ENCODE assay signal across 10 mouse cellular contexts in genomic region chr10:20178807-20179605, GRCm38 (mm10). TPM values are rescaled to one million over a fixed set of nuclear protein-coding genes. Genes with fewer than 3 reads are reported as not detected.
DNase-seq lines count a peak whose midpoint lies in the region; ATAC-seq and TF ChIP-seq lines count a peak whose summit lies in the region.
"Had no signal": no experiment of that assay in that cellular context is flagged by ENCODE, and none has a peak within 500 bp of the region (broad histone marks: within the 10 kb centered on the region; RNA-seq: fewer than 3 reads in every experiment).

No protein-coding gene starts in this region.

- no peaks in the 10 kb centered on the region for H3K9me3 ChIP-seq in lung, postnatal 0 days (ENCODE audit: low read length)
- no peaks in the 10 kb centered on the region for H3K9me3 ChIP-seq in embryonic facial prominence, embryonic 13.5 days
- no peaks in the 10 kb centered on the region for H3K9me3 ChIP-seq in kidney, postnatal 0 days (replicated peaks; ENCODE audit: low read length)
- H3K9me3 ChIP-seq in stomach, embryonic 14.5 days (ENCODE audit: control insufficient read depth, low read depth, low read length): no peaks in the 10 kb centered on the region
- H3K9me3 ChIP-seq: forebrain, embryonic 12.5 days had no signal

- intact Hi-C loops in left cerebral cortex, postnatal 14 days (cut with DNase I): no loop called here

- no peaks in the 10 kb centered on the region for H3K27me3 ChIP-seq in lung, postnatal 0 days (replicated peaks; ENCODE audit: insufficient read depth, low read length)
- no peaks in the 10 kb centered on the region for H3K27me3 ChIP-seq in embryonic facial prominence, embryonic 13.5 days
- H3K27me3 ChIP-seq in kidney, postnatal 0 days (ENCODE audit: insufficient read depth, low read length): no peaks in the 10 kb centered on the region
- no peaks in the 10 kb centered on the region for H3K27me3 ChIP-seq in stomach, embryonic 14.5 days (ENCODE audit: control insufficient read depth, insufficient read depth, low read length)
- H3K27me3 ChIP-seq: forebrain, embryonic 12.5 days had no signal

- DNase-seq in lung, postnatal 0 days (ENCODE audit: low spot score): peak; percentile 61
- DNase-seq in lung, postnatal 10 days: no peak
- DNase-seq in kidney, postnatal 0 days (ENCODE audit: low spot score): peak; percentile 44
- DNase-seq in left cerebral cortex, postnatal 14 days (ENCODE audit: low spot score in 2 of 2): no peak
- no peak for DNase-seq in gastrocnemius, postnatal 25 days
- DNase-seq in cerebellum, postnatal 36 days: no peak
- DNase-seq: layer of hippocampus, postnatal 36 days had no signal

- H3K9ac ChIP-seq in lung, postnatal 0 days (replicated peaks; ENCODE audit: low read depth): no peak overlapping the region
- H3K9ac ChIP-seq in embryonic facial prominence, embryonic 13.5 days: no peak overlapping the region
- no peak overlapping the region for H3K9ac ChIP-seq in kidney, postnatal 0 days (ENCODE audit: low read depth, low read length)
- no peak overlapping the region for H3K9ac ChIP-seq in stomach, embryonic 14.5 days (replicated peaks; ENCODE audit: low read depth, low read length)
- H3K9ac ChIP-seq: forebrain, embryonic 12.5 days had no signal

- no peaks in the 10 kb centered on the region for H3K36me3 ChIP-seq in lung, postnatal 0 days (ENCODE audit: insufficient read depth, low read length)
- H3K36me3 ChIP-seq in embryonic facial prominence, embryonic 13.5 days: no peaks in the 10 kb centered on the region
- no peaks in the 10 kb centered on the region for H3K36me3 ChIP-seq in kidney, postnatal 0 days (ENCODE audit: insufficient read depth, low read length)
- no peaks in the 10 kb centered on the region for H3K36me3 ChIP-seq in stomach, embryonic 14.5 days (ENCODE audit: control insufficient read depth, insufficient read depth, low read length)
- H3K36me3 ChIP-seq: forebrain, embryonic 12.5 days had no signal

- H3K4me3 ChIP-seq in lung, postnatal 0 days (ENCODE audit: low read depth, low read length): no peak overlapping the region
- H3K4me3 ChIP-seq in embryonic facial prominence, embryonic 13.5 days: no peak overlapping the region
- no peak overlapping the region for H3K4me3 ChIP-seq in kidney, postnatal 0 days (replicated peaks; ENCODE audit: low read depth, low read length)
- no peak overlapping the region for H3K4me3 ChIP-seq in stomach, embryonic 14.5 days (ENCODE audit: low read depth, low read length)
- H3K4me3 ChIP-seq: forebrain, embryonic 12.5 days had no signal

- peaks cover 8% of the 10 kb centered on the region; the same call in 1 of the 2 replicates for H3K4me1 ChIP-seq in lung, postnatal 0 days (ENCODE audit: insufficient read depth, low read depth, low read length)
- H3K4me1 ChIP-seq in embryonic facial prominence, embryonic 13.5 days: peaks cover 41% of the 10 kb centered on the region
- H3K4me1 ChIP-seq in kidney, postnatal 0 days (replicated peaks; ENCODE audit: insufficient read depth, low read length): peaks cover 22% of the 10 kb centered on the region; the same call in 1 of the 2 replicates
- peaks cover 8% of the 10 kb centered on the region; the same call in 1 of the 2 replicates for H3K4me1 ChIP-seq in stomach, embryonic 14.5 days (ENCODE audit: control insufficient read depth, insufficient read depth, low read length)

- ATAC-seq in lung, postnatal 0 days: peak; percentile 51
- ATAC-seq in embryonic facial prominence, embryonic 13.5 days (ENCODE audit: insufficient number of reproducible peaks, insufficient read depth, low FRiP score, low TSS enrichment, low read depth): peak; percentile 76; the same call in 1 of the 2 replicates
- peak; percentile 82 for ATAC-seq in kidney, postnatal 0 days (replicated peaks; ENCODE audit: low FRiP score, low read depth)
- peak; percentile 83; the same call in 1 of the 2 replicates for ATAC-seq in stomach, embryonic 14.5 days (ENCODE audit: insufficient number of reproducible peaks, insufficient read depth, low FRiP score, low read depth)

- H3K4me2 ChIP-seq in lung, postnatal 0 days (replicated peaks; ENCODE audit: low read depth, low read length): 0 out of 2 replicates have a peak overlapping the region, but pooled peaks have one; percentile 0
- H3K4me2 ChIP-seq in embryonic facial prominence, embryonic 13.5 days: no peak overlapping the region
- no peak overlapping the region for H3K4me2 ChIP-seq in kidney, postnatal 0 days (ENCODE audit: low read length)
- H3K4me2 ChIP-seq in stomach, embryonic 14.5 days (replicated peaks; ENCODE audit: low read depth, low read length): no peak overlapping the region
- H3K4me2 ChIP-seq: forebrain, embryonic 12.5 days had no signal

- 30% methylated on average over 12 of the region's 12 CpGs for WGBS in lung, postnatal 0 days
- WGBS in embryonic facial prominence, embryonic 13.5 days: 30% methylated on average over 12 of the region's 12 CpGs
- 36% methylated on average over 12 of the region's 12 CpGs for WGBS in kidney, postnatal 0 days
- 30% methylated on average over 12 of the region's 12 CpGs for WGBS in stomach, embryonic 14.5 days

- no peak overlapping the region for H3K27ac ChIP-seq in lung, postnatal 0 days (ENCODE audit: low read length)
- H3K27ac ChIP-seq in embryonic facial prominence, embryonic 13.5 days: no peak overlapping the region; the same call in 1 of the 2 replicates
- 0 out of 2 replicates have a peak overlapping the region, but pooled peaks have one; percentile 8 for H3K27ac ChIP-seq in kidney, postnatal 0 days
- peak overlapping the region; percentile 36 for H3K27ac ChIP-seq in stomach, embryonic 14.5 days (ENCODE audit: low read length)
- H3K27ac ChIP-seq: forebrain, embryonic 12.5 days had no signal

- TF ChIP-seq CTCF in lung, postnatal 0 days (IDR thresholded peaks at IDR 0.05): no peak
- no peak for TF ChIP-seq CTCF in kidney, postnatal 0 days (IDR thresholded peaks at IDR 0.05; ENCODE audit: low read depth)

- no peak for TF ChIP-seq EP300 in lung, postnatal 0 days (IDR thresholded peaks at IDR 0.05)

RNA-seq across cellular contexts. Expression of gene Map7, which starts 30.7 kb away (rescaled TPM):
- 12.9 and 14.4 TPM in 2 replicates for polyA plus RNA-seq in lung, postnatal 0 days (2015; fragmentation: Nextera tagmentation; extraction: Ambion mirVana)
- 12.6 and 13.7 TPM in 2 replicates for polyA plus RNA-seq in embryonic facial prominence, embryonic 13.5 days (2015; fragmentation: Nextera tagmentation; extraction: Ambion mirVana)
- 31.2 and 35.4 TPM in 2 replicates for polyA plus RNA-seq in kidney, postnatal 0 days (2015; fragmentation: Nextera tagmentation; extraction: Ambion mirVana)
- 12.0 and 14.4 TPM in 2 replicates for polyA plus RNA-seq in stomach, embryonic 14.5 days (2014; fragmentation: Nextera tagmentation; extraction: Ambion mirVana)
- 10 to 100 TPM; 76.4 to 76.6 TPM for total RNA-seq in left cerebral cortex, postnatal 14 days (2021)
- total RNA-seq in gastrocnemius, postnatal 25 days (2021): 1 to 10 TPM; 2.3 to 3.7 TPM

Comparison
In these comparisons a context has a peak if more than half of its experiments do, and no peak if none do; other contexts are left out.
1. DNase-seq: peak in lung, postnatal 0 days (single experiment) and kidney, postnatal 0 days (single experiment); none in lung, postnatal 10 days (single experiment), left cerebral cortex, postnatal 14 days (0 of 2), gastrocnemius, postnatal 25 days (single experiment) and cerebellum, postnatal 36 days (0 of 2).
2. H3K27ac ChIP-seq: peak in kidney, postnatal 0 days (single experiment) and stomach, embryonic 14.5 days (single experiment); none in lung, postnatal 0 days (single experiment) and embryonic facial prominence, embryonic 13.5 days (single experiment).
3. Peak in every context shown above with its lines, with median percentiles within 50 percentile points of each other: ATAC-seq.